In genomic region chr15:99440112-99440815, GRCm38 (mm10) we compare ENCODE assay signal across 8 mouse cellular contexts. TPM values are rescaled to one million over a fixed set of nuclear protein-coding genes. Genes with fewer than 3 reads are reported as not detected.
A peak's percentile ranks its signal among the peaks of the same experiment; 100 is the strongest.
DNase-seq lines count a peak whose midpoint lies in the region; ATAC-seq lines count a peak whose summit lies in the region.

No protein-coding gene starts in this region.

- DNase-seq in embryo, embryonic 10.5 days (ENCODE audit: low spot score), result peak; percentile 36
- DNase-seq in embryo, embryonic 9.5 days (ENCODE audit: extremely low spot score), result no peak
- DNase-seq in urinary bladder, postnatal 4 days (ENCODE audit: low spot score in 2 of 2), result peak; percentile 71 to 80
- no peak for DNase-seq in urinary bladder, adult 2 months (ENCODE audit: low spot score)
- no peak for DNase-seq in limb, embryonic 10.5 days (ENCODE audit: low spot score)
- DNase-seq in urinary bladder, postnatal 25 days (ENCODE audit: low spot score), result no peak
- DNase-seq in spleen, postnatal 36 days (ENCODE audit: low spot score in 2 of 2), result no peak

- H3K4me2 ChIP-seq in neural tube, embryonic 14.5 days (ENCODE audit: low read depth, low read length), result no peak overlapping the region

- H3K27ac ChIP-seq in limb, embryonic 10.5 days, result peak overlapping the region; percentile 5; the same call in 1 of the 2 replicates
- peak overlapping the region; percentile 69 for H3K27ac ChIP-seq in neural tube, embryonic 14.5 days (ENCODE audit: low read depth, low read length)

- no peak overlapping the region for H3K4me3 ChIP-seq in limb, embryonic 10.5 days
- H3K4me3 ChIP-seq in neural tube, embryonic 14.5 days (ENCODE audit: low read depth, low read length), result no peak overlapping the region

- H3K9ac ChIP-seq in neural tube, embryonic 14.5 days (replicated peaks; ENCODE audit: low read depth, low read length), result no peak overlapping the region

- H3K36me3 ChIP-seq in limb, embryonic 10.5 days, result peaks cover 65% of the 10 kb centered on the region
- H3K36me3 ChIP-seq in neural tube, embryonic 14.5 days (ENCODE audit: control insufficient read depth, insufficient read depth, low read length), result no peaks in the 10 kb centered on the region

- H3K27me3 ChIP-seq in limb, embryonic 10.5 days (ENCODE audit: low read depth, poor library complexity, severe bottlenecking), result no peaks in the 10 kb centered on the region
- no peaks in the 10 kb centered on the region for H3K27me3 ChIP-seq in neural tube, embryonic 14.5 days (ENCODE audit: control insufficient read depth, insufficient read depth, low read length)

- no peaks in the 10 kb centered on the region for H3K9me3 ChIP-seq in limb, embryonic 10.5 days (replicated peaks)
- H3K9me3 ChIP-seq in neural tube, embryonic 14.5 days (ENCODE audit: control insufficient read depth, low read length), result no peaks in the 10 kb centered on the region

- 59% methylated on average over 2 of the region's 2 CpGs for WGBS in limb, embryonic 10.5 days
- WGBS in neural tube, embryonic 14.5 days, result 45% methylated on average over 2 of the region's 2 CpGs

- peak; percentile 80 for ATAC-seq in neural tube, embryonic 14.5 days (ENCODE audit: low read depth)

- peaks cover 46% of the 10 kb centered on the region for H3K4me1 ChIP-seq in limb, embryonic 10.5 days
- H3K4me1 ChIP-seq in neural tube, embryonic 14.5 days (ENCODE audit: control insufficient read depth, insufficient read depth, low read length), result peaks cover 18% of the 10 kb centered on the region

RNA-seq across cellular contexts. Expression of gene Nckap5l, which starts 17.3 kb away (rescaled TPM):
- 3.3 and 5.0 TPM in 2 replicates for polyA plus RNA-seq in urinary bladder, adult 2 months (2012; rRNA removed)
- polyA plus RNA-seq in limb, embryonic 10.5 days (2016; fragmentation: Nextera tagmentation; extraction: Ambion mirVana), result 16.3 and 17.4 TPM in 2 replicates
- polyA plus RNA-seq in neural tube, embryonic 14.5 days (2014; fragmentation: Nextera tagmentation; extraction: Ambion mirVana), result 16.5 and 18.7 TPM in 2 replicates

RNA-seq across cellular contexts. Expression of gene Bcdin3d, which starts 34.3 kb away (rescaled TPM):
- polyA plus RNA-seq in urinary bladder, adult 2 months (2012; rRNA removed), result 5.7 and 5.9 TPM in 2 replicates
- polyA plus RNA-seq in limb, embryonic 10.5 days (2016; fragmentation: Nextera tagmentation; extraction: Ambion mirVana), result 15.9 and 19.4 TPM in 2 replicates
- polyA plus RNA-seq in neural tube, embryonic 14.5 days (2014; fragmentation: Nextera tagmentation; extraction: Ambion mirVana), result 19.7 and 20.2 TPM in 2 replicates

RNA-seq across cellular contexts. Expression of gene Tmbim6, which starts 47.6 kb away (rescaled TPM):
- polyA plus RNA-seq in urinary bladder, adult 2 months (2012; rRNA removed), result 331 and 342 TPM in 2 replicates
- polyA plus RNA-seq in limb, embryonic 10.5 days (2016; fragmentation: Nextera tagmentation; extraction: Ambion mirVana), result 272 and 296 TPM in 2 replicates
- 245 and 257 TPM in 2 replicates for polyA plus RNA-seq in neural tube, embryonic 14.5 days (2014; fragmentation: Nextera tagmentation; extraction: Ambion mirVana)

Comparison
In these comparisons a context has a peak if more than half of its experiments do, and no peak if none do; other contexts are left out.
1. DNase-seq: peak in embryo, embryonic 10.5 days (single experiment) and urinary bladder, postnatal 4 days (2 of 2); none in embryo, embryonic 9.5 days (single experiment), urinary bladder, adult 2 months (single experiment), limb, embryonic 10.5 days (single experiment), urinary bladder, postnatal 25 days (single experiment) and spleen, postnatal 36 days (0 of 2).